Mouse (Mus musculus) neural tube, embryonic 13.5 days (tissue): ENCODE data around the gene Plxdc1. TPM values are rescaled to one million over a fixed set of nuclear protein-coding genes. Genes with fewer than 3 reads are reported as not detected.
"Not testable (repeated sequence)": the region's sequence is repeated elsewhere in the genome, so short reads cannot be mapped to it uniquely, and the experiment has no call there.

Source experiments
- ATAC-seq: fragments of 200-750 bp; cut with Nextera tagmentation; 2 replicates; pipeline ENCODE4 v1.8.0; 2017; ENCODE audit warnings: low read depth, mild to moderate bottlenecking, moderate TSS enrichment, moderate library complexity
- H3K27ac ChIP-seq: fragments of 300-500 bp; sonication (generic); replicated peaks from 2 replicates; pipeline ENCODE4 v1.5.1; 2015; ENCODE audit warnings: moderate library complexity, mild to moderate bottlenecking, inconsistent platforms
- H3K27me3 ChIP-seq: fragments of 300-500 bp; sonication (generic); 2 replicates; pipeline ENCODE4 v1.6.1; 2015; ENCODE audit warnings: mild to moderate bottlenecking, inconsistent platforms
- H3K36me3 ChIP-seq: fragments of 300-500 bp; sonication (generic); 2 replicates; pipeline ENCODE4 v1.6.1; 2015; ENCODE audit warnings: mild to moderate bottlenecking, inconsistent platforms
- H3K4me1 ChIP-seq: fragments of 300-500 bp; sonication (generic); replicated peaks from 2 replicates; pipeline ENCODE4 v1.6.1; 2015; ENCODE audit warnings: inconsistent platforms
- H3K4me2 ChIP-seq: fragments of 300-500 bp; sonication (generic); 2 replicates; pipeline ENCODE4 v1.6.1; 2015; ENCODE audit warnings: inconsistent platforms, mild to moderate bottlenecking, moderate library complexity
- H3K4me3 ChIP-seq: fragments of 300-500 bp; sonication (generic); 2 replicates; pipeline ENCODE4 v1.5.1; 2015; ENCODE audit warnings: mild to moderate bottlenecking, inconsistent platforms
- H3K9ac ChIP-seq: fragments of 300-500 bp; sonication (generic); 2 replicates; pipeline ENCODE4 v1.6.1; 2015; ENCODE audit warnings: moderate library complexity, mild to moderate bottlenecking, inconsistent platforms
- H3K9me3 ChIP-seq: fragments of 300-500 bp; sonication (generic); 2 replicates; pipeline ENCODE4 v1.6.1; 2016; ENCODE audit warnings: inconsistent platforms
- WGBS: fragments of 180-500 bp; shearing (Covaris S2); methylation state at CpG from one replicate; pipeline ENCODE4 v1.1.7; 2015; 5-methylcytosine and 5-hydroxymethylcytosine counted together
- polyA plus RNA-seq: library from polyadenylated mRNA; unstranded; fragments of >200 nt; fragmentation: Nextera tagmentation; extraction: Ambion mirVana; gene quantifications from 2 replicates; pipeline ENCODE4 v1.2.1, GENCODE M21; 2015

The Plxdc1 gene
- polyA plus RNA-seq, 1 experiment from 2014 or later = 0.71 TPM

DNA sequence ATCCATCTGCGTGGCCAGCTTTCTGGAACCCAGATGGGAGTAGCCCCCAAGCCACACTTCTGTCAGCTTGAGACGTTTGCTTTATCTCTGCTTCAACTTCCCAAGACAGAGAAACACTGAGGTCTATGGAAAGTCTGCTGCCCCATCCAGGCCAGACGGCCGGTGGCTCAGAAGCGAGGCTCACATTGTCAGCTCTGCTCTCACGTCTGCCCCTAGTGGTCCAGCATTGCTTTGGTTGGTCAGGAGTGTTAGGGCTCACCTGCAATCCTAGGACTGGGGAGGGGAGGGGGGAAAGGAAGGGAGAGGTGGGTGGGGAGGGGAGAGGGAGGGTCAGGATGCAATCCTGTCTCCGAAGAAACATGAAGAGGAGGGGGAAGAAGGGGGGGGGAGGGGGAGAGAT, 38.8 kb downstream of the Plxdc1 start:
- Histone ChIP-seq H3K4me3 (no peak overlapping the region), H3K36me3 (no peaks in the 10 kb centered on the region), H3K27ac (no peak overlapping the region), H3K4me2 (no peak overlapping the region), H3K4me1 (peaks cover 15% of the 10 kb centered on the region), H3K9me3 (no peaks in the 10 kb centered on the region), H3K27me3 (no peaks in the 10 kb centered on the region), H3K9ac (no peak overlapping the region)
- no peak for ATAC-seq
- WGBS = 10% methylated on average over 7 of the region's 7 CpGs

DNA sequence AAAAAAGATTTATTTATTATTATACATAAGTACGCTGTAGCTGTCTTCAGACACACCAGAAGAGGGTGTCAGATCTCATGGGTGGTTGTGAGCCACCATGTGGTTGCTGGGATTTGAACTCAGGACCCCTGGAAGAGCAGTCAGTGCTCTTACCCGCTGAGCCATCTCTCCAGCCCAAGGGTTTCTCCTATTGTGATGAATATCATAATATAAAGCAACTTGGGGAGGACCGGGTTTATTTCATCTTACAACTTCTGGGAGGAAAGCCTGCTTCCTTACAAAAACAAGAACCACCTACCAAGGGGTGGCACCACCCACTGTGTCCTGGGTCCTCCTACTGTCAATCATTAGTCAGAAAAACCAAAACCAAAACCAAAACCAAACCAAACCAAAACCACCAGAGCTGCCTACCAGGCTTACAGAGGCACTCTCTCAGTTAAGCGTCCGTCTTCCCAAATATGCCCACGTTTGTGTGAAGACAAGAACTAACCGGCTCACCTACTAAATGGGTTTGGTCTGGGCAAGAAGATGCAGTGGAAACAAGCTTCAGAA, 40.4 kb downstream of the Plxdc1 start:
- not testable (repeated sequence) for H3K4me3 ChIP-seq, H3K27me3 ChIP-seq, ATAC-seq

DNA sequence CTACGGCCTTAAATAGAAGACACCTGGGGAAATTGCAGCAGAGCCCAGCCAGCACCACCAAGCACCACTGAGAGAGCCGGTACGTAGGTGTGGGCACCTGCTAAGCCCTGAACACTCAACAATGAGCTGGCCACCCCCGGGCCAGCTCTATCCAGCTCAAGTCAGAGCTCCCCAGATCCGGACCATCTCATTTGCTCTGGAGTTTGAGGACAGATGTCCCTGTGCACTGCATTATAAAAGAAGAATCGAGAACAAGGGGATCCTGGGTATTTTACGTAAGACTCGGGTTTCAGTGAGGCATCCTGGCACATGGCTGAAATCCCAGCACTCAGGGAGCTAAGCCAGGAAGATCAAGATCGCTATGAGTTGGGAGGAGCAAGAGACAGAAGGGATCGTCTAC, 41.2 kb downstream of the Plxdc1 start:
- Histone ChIP-seq H3K4me2 (no peak overlapping the region), H3K36me3 (no peaks in the 10 kb centered on the region), H3K27me3 (no peaks in the 10 kb centered on the region), H3K9me3 (no peaks in the 10 kb centered on the region), H3K4me1 (peaks cover 6% of the 10 kb centered on the region), H3K27ac (no peak overlapping the region), H3K4me3 (no peak overlapping the region), H3K9ac (no peak overlapping the region)
- ATAC-seq = no peak
- 83% methylated on average over 10 of the region's 10 CpGs for WGBS

More for the DNA sequence above, 40.4 kb downstream of the Plxdc1 start:
- H3K27ac ChIP-seq, H3K36me3 ChIP-seq, H3K4me2 ChIP-seq, H3K9me3 ChIP-seq, H3K9ac ChIP-seq: not testable (repeated sequence)
- peaks cover 14% of the 10 kb centered on the region for H3K4me1 ChIP-seq
- 87% methylated on average over 7 of the region's 7 CpGs for WGBS

DNA sequence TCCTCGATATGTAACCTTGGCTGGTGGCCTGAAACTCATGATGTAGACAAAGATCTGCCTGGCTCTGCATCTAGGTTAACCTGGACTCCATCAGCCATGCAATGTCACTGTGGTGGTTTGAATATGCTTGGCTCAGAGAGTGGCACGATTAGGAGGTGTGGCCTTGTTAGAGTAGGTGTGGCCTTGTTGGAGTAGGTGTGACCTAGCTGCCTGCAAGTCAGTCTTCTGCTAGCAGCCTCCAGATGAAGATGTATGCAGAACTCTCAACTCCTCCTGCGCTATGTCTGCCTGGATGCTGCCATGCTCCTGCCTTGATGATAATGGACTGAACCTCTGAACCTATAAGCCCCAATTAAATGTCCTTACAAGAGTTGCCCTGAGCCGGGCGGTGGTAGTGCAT, 43.0 kb downstream of the Plxdc1 start:
- WGBS = 82% methylated on average over 5 of the region's 5 CpGs
- no peak for ATAC-seq

DNA sequence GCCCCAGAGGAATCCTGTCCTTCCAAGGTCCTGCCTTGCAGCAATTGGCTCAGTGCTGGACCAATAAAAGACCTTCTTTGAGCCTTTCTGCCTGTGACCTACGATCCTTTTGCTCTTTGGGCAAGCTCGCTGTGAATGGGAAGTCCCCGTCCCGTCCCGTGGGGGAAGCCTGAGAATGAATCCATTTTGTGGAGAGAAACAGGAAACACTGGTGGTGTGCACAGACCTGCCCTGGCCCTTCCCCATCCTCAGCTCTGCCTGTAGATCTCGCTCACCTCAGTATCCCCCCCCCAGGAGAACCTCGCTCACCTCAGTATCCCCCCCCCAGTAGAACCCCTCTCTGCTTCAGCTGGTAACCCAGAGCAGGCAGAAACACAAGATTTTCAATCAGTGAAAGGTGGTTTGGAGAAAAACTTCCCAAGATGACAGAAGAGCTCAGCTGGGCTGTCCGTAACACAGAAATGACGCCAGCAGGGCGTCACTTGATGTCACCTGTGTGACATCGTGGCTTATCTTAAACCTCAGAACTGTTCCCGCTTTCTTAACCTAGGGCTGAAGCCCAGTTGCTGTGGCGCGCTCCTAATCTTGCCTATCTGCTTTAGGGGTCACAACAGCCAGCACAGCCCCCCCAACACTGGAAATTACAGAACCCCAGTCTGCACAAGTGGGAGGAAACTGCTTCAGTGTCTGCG, 43.7 kb downstream of the Plxdc1 start:
- no peak overlapping the region for H3K27ac ChIP-seq
- ATAC-seq = no peak
- no peak overlapping the region for H3K9ac ChIP-seq
- H3K9me3 ChIP-seq = no peaks in the 10 kb centered on the region
- H3K4me3 ChIP-seq = no peak overlapping the region
- no peaks in the 10 kb centered on the region for H3K27me3 ChIP-seq
- WGBS = 81% methylated on average over 15 of the region's 15 CpGs
- H3K4me2 ChIP-seq = no peak overlapping the region
- no peaks in the 10 kb centered on the region for H3K4me1 ChIP-seq
- no peaks in the 10 kb centered on the region for H3K36me3 ChIP-seq

More for the DNA sequence above, 43.0 kb downstream of the Plxdc1 start:
- Histone ChIP-seq H3K9ac (no peak overlapping the region), H3K4me3 (no peak overlapping the region), H3K27me3 (no peaks in the 10 kb centered on the region), H3K9me3 (no peaks in the 10 kb centered on the region), H3K36me3 (no peaks in the 10 kb centered on the region), H3K27ac (no peak overlapping the region), H3K4me2 (no peak overlapping the region), H3K4me1 (no peaks in the 10 kb centered on the region)

DNA sequence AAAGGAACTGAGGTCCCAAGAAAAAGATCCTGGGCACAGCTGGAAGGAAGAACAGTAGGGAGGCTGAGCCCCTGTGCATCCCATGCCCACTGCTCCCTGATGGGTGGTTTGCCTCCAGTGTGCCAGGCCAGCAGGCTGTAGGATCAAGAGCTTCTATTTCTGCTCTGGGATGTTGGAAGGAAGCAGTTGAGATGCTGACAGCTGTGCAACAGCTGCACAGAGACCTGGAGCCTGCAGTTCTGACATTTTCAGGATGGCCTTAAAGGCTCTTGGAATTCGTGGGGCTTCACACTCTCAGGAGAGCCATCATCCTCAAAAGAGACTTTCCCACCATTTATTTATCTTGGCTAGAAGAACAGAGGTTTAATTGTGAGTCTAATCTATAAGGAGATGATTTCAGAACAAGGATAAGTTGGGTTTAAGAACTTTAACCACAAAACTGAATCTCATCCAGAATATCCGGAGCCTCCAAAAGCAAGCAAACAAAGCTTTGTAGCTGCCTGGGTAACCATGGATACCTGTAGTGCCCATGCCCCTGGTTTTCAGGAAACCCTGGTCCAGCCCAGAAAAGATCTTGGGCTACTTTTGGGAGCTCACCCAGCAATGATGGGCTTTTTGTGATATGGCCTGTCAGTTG, 48.7 kb downstream of the Plxdc1 start:
- WGBS = 60% methylated on average over 2 of the region's 2 CpGs
- ATAC-seq = no peak

DNA sequence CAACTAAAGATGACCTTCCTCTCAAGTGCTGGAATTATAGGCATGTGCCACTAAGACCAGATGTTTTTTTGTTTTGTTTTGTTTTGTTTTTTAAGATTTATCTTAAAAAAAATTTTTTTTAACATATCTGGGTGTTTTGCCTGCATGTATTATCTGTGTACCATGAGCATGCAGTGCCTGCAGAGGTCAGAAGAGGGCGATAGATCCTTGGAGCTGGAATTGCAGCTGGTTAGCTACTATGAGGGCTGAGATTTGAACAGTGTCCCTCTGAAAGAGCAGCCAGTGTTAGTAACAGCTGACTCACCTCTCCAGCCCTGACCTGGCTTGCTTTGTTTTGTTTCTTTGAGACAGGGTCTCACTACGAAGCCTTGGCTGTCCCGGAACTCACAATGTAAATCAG, 49.5 kb downstream of the Plxdc1 start:
- no peak overlapping the region for H3K27ac ChIP-seq

More for the DNA sequence above, 48.7 kb downstream of the Plxdc1 start:
- H3K9me3 ChIP-seq = no peaks in the 10 kb centered on the region
- no peak overlapping the region for H3K9ac ChIP-seq
- H3K4me1 ChIP-seq = no peaks in the 10 kb centered on the region
- H3K27me3 ChIP-seq = no peaks in the 10 kb centered on the region
- H3K27ac ChIP-seq = no peak overlapping the region
- no peak overlapping the region for H3K4me3 ChIP-seq
- H3K36me3 ChIP-seq = no peaks in the 10 kb centered on the region
- no peak overlapping the region for H3K4me2 ChIP-seq

DNA sequence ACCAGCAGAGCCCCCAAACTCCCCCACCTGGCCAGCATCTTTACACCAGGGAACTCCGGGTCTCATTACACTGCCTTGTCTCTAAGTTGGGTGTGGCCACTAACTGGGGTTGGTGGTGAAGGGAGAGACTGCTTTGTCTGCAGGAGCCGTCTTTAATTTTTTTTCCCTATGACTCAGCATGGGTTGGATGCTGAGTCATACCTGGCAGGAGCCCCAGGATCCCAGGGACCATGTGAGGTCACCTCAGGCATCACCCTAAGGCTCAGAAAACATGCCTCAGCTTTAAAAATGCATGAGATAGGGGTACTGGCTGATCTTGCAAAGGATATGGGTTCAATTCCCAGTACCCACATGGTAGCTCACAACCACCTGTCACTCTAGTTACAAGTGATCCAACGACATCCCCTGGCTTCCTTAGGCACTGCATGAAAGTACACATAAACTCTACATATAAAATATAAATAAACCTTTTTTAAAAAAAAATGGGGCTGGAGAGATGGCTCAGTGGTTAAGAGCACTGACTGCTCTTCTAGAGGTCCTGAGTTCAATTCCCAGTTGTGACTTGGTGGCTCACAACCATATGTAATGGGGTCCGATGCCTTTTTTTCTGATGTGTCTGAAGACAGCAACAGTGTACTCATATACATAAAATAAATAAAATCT, 50.2 kb downstream of the Plxdc1 start:
- Histone ChIP-seq H3K27ac (no peak overlapping the region), H3K9ac (no peak overlapping the region), H3K4me2 (no peak overlapping the region), H3K4me3 (no peak overlapping the region), H3K4me1 (no peaks in the 10 kb centered on the region), H3K9me3 (no peaks in the 10 kb centered on the region), H3K36me3 (no peaks in the 10 kb centered on the region), H3K27me3 (no peaks in the 10 kb centered on the region)
- no peak for ATAC-seq
- WGBS = 66% methylated on average over 4 of the region's 4 CpGs

More for the DNA sequence above, 49.5 kb downstream of the Plxdc1 start:
- H3K9ac ChIP-seq = no peak overlapping the region
- H3K4me3 ChIP-seq = no peak overlapping the region
- H3K27me3 ChIP-seq = no peaks in the 10 kb centered on the region
- H3K4me2 ChIP-seq = no peak overlapping the region
- ATAC-seq = no peak
- H3K4me1 ChIP-seq = no peaks in the 10 kb centered on the region
- no peaks in the 10 kb centered on the region for H3K36me3 ChIP-seq
- no peaks in the 10 kb centered on the region for H3K9me3 ChIP-seq
- 45% methylated on average over 3 of the region's 3 CpGs for WGBS

DNA sequence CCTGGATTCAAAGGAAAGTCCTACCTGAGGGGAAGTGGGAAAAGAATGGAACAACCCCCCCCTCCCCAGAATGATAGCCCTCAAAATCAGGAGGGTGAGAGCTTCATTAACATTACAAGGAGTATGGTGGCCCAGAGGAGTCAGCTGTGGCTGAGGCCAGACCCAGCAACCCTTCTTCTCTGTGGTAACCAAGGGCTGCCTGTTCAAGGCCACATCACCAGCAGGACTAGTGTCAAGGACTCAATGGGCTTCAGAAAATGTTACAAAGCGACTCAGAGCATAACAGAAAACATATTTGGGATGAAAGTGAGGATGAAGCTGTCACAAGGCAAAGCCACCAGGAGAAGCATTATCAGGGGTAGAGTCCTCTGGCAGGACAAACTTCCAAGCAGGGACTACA, 52.7 kb downstream of the Plxdc1 start:
- no peak overlapping the region for H3K4me2 ChIP-seq
- no peak overlapping the region for H3K9ac ChIP-seq
- ATAC-seq = no peak
- 72% methylated on average over 1 of the region's 1 CpGs for WGBS
- no peak overlapping the region for H3K27ac ChIP-seq
- H3K9me3 ChIP-seq = no peaks in the 10 kb centered on the region
- H3K27me3 ChIP-seq = no peaks in the 10 kb centered on the region
- no peak overlapping the region for H3K4me3 ChIP-seq
- H3K4me1 ChIP-seq = no peaks in the 10 kb centered on the region
- no peaks in the 10 kb centered on the region for H3K36me3 ChIP-seq

DNA sequence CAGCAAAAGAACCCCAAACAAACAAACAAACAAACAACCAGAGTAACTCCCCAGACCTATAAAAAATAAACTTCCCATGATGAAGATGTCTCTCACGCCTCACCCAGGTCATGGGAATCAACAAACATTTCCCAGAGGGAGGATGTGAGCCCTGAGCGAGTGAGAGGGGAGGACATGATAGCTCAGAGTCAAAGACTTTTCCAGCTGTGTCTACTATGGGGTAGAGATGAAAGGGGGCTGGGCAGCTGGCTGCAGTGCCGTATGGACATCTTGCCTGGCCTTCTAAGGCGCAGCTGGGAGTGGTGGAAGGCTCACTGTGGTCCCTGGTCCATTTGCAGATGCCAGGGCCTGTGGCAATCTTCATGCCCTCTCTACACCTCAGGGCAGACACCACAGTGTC, 57.3 kb downstream of the Plxdc1 start:
- H3K36me3 ChIP-seq = no peaks in the 10 kb centered on the region
- WGBS = 71% methylated on average over 4 of the region's 4 CpGs
- H3K4me1 ChIP-seq = no peaks in the 10 kb centered on the region
- no peaks in the 10 kb centered on the region for H3K27me3 ChIP-seq
- H3K27ac ChIP-seq = no peak overlapping the region
- no peak overlapping the region for H3K9ac ChIP-seq
- ATAC-seq = no peak
- no peaks in the 10 kb centered on the region for H3K9me3 ChIP-seq
- no peak overlapping the region for H3K4me2 ChIP-seq
- no peak overlapping the region for H3K4me3 ChIP-seq

DNA sequence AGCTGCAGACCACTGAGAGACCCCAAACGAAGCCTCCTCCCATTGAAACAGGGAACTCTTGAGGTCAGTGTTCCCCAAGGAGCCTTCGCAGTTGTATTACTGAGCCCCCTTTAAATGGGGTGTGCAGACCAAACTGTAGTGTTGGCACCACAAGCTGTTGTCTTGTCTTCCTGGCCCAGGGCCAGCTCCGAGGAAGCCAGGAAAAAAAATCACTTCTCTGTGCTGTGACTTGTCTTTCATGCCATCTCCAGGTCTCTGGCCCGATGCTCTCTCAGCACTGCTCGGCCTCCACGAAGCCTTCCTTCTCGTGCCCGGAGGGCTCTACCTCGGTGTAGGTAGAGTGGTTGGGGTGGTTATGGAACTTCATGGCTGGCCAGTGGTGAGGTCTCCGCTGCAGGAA, 62.0 kb downstream of the Plxdc1 start:
- Histone ChIP-seq H3K9ac (no peak overlapping the region), H3K4me2 (no peak overlapping the region), H3K4me1 (no peaks in the 10 kb centered on the region), H3K27me3 (no peaks in the 10 kb centered on the region), H3K27ac (no peak overlapping the region), H3K4me3 (no peak overlapping the region), H3K36me3 (no peaks in the 10 kb centered on the region), H3K9me3 (no peaks in the 10 kb centered on the region)
- ATAC-seq = no peak
- 94% methylated on average over 10 of the region's 10 CpGs for WGBS

DNA sequence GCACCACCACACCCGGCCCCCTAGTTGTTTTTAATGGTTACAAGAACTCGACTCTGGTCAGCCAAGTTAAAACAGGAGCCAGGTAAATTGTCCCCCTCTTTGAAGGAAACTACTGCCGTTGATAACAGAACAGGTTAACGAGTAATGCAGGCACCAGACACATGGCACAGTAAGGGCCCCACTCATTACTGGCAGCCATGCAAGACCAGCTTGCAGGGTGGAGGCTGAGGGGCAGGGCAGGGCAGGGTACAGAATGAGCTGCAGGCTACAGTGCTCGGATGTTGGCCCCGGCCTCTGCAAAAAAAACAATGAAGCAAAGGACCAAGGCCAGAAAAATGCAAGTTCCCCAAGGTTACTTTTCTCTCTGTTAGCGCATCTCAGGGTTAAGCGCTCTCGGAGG, 62.6 kb downstream of the Plxdc1 start:
- no peak overlapping the region for H3K9ac ChIP-seq
- no peaks in the 10 kb centered on the region for H3K36me3 ChIP-seq
- no peak overlapping the region for H3K4me3 ChIP-seq
- no peak for ATAC-seq
- H3K27me3 ChIP-seq = no peaks in the 10 kb centered on the region
- H3K4me2 ChIP-seq = no peak overlapping the region
- H3K9me3 ChIP-seq = no peaks in the 10 kb centered on the region
- H3K27ac ChIP-seq = no peak overlapping the region
- WGBS = 79% methylated on average over 9 of the region's 9 CpGs
- H3K4me1 ChIP-seq = no peaks in the 10 kb centered on the region
